8 mouse cellular contexts compared by ENCODE assay signal in the genomic region with DNA sequence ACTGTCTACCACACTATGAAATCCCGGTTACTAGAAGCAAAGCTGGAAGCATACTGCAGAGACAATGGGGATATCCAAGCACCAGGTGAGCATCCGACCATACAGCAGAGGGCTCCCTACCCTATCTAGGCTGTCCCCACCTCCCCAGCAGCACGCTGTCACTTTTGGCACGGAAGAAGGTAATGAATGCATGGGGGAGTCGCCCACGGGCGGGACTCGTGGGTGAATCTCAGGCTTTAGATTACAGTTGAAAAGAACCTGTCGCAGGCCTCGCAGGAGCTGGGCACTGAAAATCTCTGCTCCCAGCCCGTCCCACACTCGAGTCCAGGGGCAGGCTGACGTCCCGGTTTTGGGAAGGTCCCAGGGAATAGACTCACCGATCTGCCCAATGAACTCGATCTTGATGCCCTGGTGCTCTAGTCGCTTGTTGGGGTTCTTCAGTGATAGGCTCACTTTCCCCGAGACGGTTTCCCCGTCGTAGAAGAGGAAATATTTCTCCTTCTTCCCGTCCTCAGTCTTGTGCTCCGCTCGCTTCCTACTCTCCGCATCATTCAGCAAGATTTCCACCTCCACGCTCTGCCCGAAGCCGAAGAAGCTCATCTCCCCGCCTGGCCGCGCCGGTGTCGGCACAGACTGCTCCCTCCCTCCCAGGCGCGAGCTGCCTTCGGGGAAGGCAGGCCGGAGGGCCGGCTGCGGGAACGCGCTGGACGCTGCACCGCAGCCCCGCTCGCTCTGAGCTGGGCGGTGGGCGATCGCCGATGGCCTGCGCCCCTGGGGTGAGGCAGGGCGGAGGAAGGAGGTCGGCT. TPM values are rescaled to one million over a fixed set of nuclear protein-coding genes. Genes with fewer than 3 reads are reported as not detected.
A peak's percentile ranks its signal among the peaks of the same experiment; 100 is the strongest.
DNase-seq lines count a peak whose midpoint lies in the region; ATAC-seq and TF ChIP-seq lines count a peak whose summit lies in the region.

No protein-coding gene starts in this region.

- peak; percentile 39; the same call in 1 of the 2 replicates for TF ChIP-seq CTCF in liver, adult 2 months (IDR thresholded peaks at IDR 0.05; ENCODE audit: low read depth, low read length)

- TF ChIP-seq POLR2A in liver, adult 2 months (IDR thresholded peaks at IDR 0.05; ENCODE audit: extremely low read depth, insufficient read depth, low read length), result no peak
- TF ChIP-seq POLR2A in myocyte (IDR thresholded peaks at IDR 0.05; ENCODE audit: insufficient read length, low read depth), result no peak

- no peaks in the 10 kb centered on the region for H3K9me3 ChIP-seq in embryonic facial prominence, embryonic 15.5 days (replicated peaks)
- H3K9me3 ChIP-seq in heart, embryonic 10.5 days, result no peaks in the 10 kb centered on the region
- H3K9me3 ChIP-seq in kidney, embryonic 14.5 days (ENCODE audit: control insufficient read depth, low read length), result no peaks in the 10 kb centered on the region
- no peaks in the 10 kb centered on the region for H3K9me3 ChIP-seq in stomach, embryonic 14.5 days (ENCODE audit: control insufficient read depth, low read depth, low read length)

- H3K36me3 ChIP-seq in embryonic facial prominence, embryonic 15.5 days, result no peaks in the 10 kb centered on the region
- H3K36me3 ChIP-seq in heart, embryonic 10.5 days, result 0 out of 2 replicates have a peak, but pooled peaks cover 4% of the 10 kb centered on the region
- H3K36me3 ChIP-seq in kidney, embryonic 14.5 days (ENCODE audit: control insufficient read depth, insufficient read depth, low read length), result peaks cover 3% of the 10 kb centered on the region; the same call in 1 of the 2 replicates
- no peaks in the 10 kb centered on the region; the same call in 1 of the 2 replicates for H3K36me3 ChIP-seq in liver, adult 2 months (ENCODE audit: control insufficient read depth, insufficient read depth, low read length)
- H3K36me3 ChIP-seq in myocyte (ENCODE audit: control insufficient read depth, insufficient read depth), result no peaks in the 10 kb centered on the region
- peaks cover 3% of the 10 kb centered on the region for H3K36me3 ChIP-seq in stomach, embryonic 14.5 days (ENCODE audit: control insufficient read depth, insufficient read depth, low read length)

- H3K4me2 ChIP-seq in embryonic facial prominence, embryonic 15.5 days (replicated peaks), result peak overlapping the region; percentile 83
- H3K4me2 ChIP-seq in kidney, embryonic 14.5 days (replicated peaks; ENCODE audit: low read depth, low read length), result peak overlapping the region; percentile 88
- peak overlapping the region; percentile 76 for H3K4me2 ChIP-seq in myocyte (ENCODE audit: low read depth)
- peak overlapping the region; percentile 91 for H3K4me2 ChIP-seq in stomach, embryonic 14.5 days (replicated peaks; ENCODE audit: low read depth, low read length)

- peaks cover 46% of the 10 kb centered on the region for H3K4me1 ChIP-seq in embryonic facial prominence, embryonic 15.5 days
- peaks cover 22% of the 10 kb centered on the region for H3K4me1 ChIP-seq in heart, embryonic 10.5 days
- peaks cover 29% of the 10 kb centered on the region for H3K4me1 ChIP-seq in kidney, embryonic 14.5 days (ENCODE audit: control insufficient read depth, insufficient read depth, low read length)
- peaks cover 9% of the 10 kb centered on the region for H3K4me1 ChIP-seq in liver, adult 2 months (ENCODE audit: control insufficient read depth, insufficient read depth, low read length)
- peaks cover 31% of the 10 kb centered on the region for H3K4me1 ChIP-seq in stomach, embryonic 14.5 days (ENCODE audit: control insufficient read depth, insufficient read depth, low read length)

- peak overlapping the region; percentile 97 for H3K4me3 ChIP-seq in embryonic facial prominence, embryonic 15.5 days (replicated peaks)
- H3K4me3 ChIP-seq in heart, embryonic 10.5 days, result peak overlapping the region; percentile 75
- H3K4me3 ChIP-seq in kidney, embryonic 14.5 days (ENCODE audit: low read length), result peak overlapping the region; percentile 97
- peak overlapping the region; percentile 78 for H3K4me3 ChIP-seq in liver, adult 2 months (ENCODE audit: insufficient read depth, low read depth, low read length)
- peak overlapping the region; percentile 59 for H3K4me3 ChIP-seq in myocyte
- H3K4me3 ChIP-seq in stomach, embryonic 14.5 days (ENCODE audit: low read depth, low read length), result peak overlapping the region; percentile 93

- H3K27me3 ChIP-seq in embryonic facial prominence, embryonic 15.5 days, result no peaks in the 10 kb centered on the region
- H3K27me3 ChIP-seq in heart, embryonic 10.5 days (ENCODE audit: insufficient read depth, poor library complexity, severe bottlenecking), result no peaks in the 10 kb centered on the region
- no peaks in the 10 kb centered on the region for H3K27me3 ChIP-seq in kidney, embryonic 14.5 days (ENCODE audit: control insufficient read depth, insufficient read depth, low read length)
- H3K27me3 ChIP-seq in liver, adult 2 months (ENCODE audit: control insufficient read depth, insufficient read depth, low read length), result no peaks in the 10 kb centered on the region
- no peaks in the 10 kb centered on the region for H3K27me3 ChIP-seq in myocyte (ENCODE audit: control insufficient read depth, insufficient read depth, insufficient read length)
- H3K27me3 ChIP-seq in stomach, embryonic 14.5 days (ENCODE audit: control insufficient read depth, insufficient read depth, low read length), result no peaks in the 10 kb centered on the region

- H3ac ChIP-seq in myocyte (ENCODE audit: control insufficient read depth, insufficient read length), result peak overlapping the region; percentile 85

- peak overlapping the region; percentile 94 for H3K27ac ChIP-seq in embryonic facial prominence, embryonic 15.5 days (replicated peaks)
- H3K27ac ChIP-seq in heart, embryonic 10.5 days, result peak overlapping the region; percentile 89
- H3K27ac ChIP-seq in kidney, embryonic 14.5 days (ENCODE audit: low read depth, low read length), result peak overlapping the region; percentile 90
- H3K27ac ChIP-seq in liver, adult 2 months (replicated peaks; ENCODE audit: insufficient read depth, low read depth, low read length), result peak overlapping the region; percentile 62
- H3K27ac ChIP-seq in stomach, embryonic 14.5 days (ENCODE audit: low read length), result peak overlapping the region; percentile 92

- peaks cover 19% of the 10 kb centered on the region; the same call in 1 of the 2 replicates for H3K79me2 ChIP-seq in liver, adult 2 months (ENCODE audit: control insufficient read depth, insufficient read depth, low read length)
- H3K79me2 ChIP-seq in myocyte (ENCODE audit: control insufficient read depth, insufficient read depth), result peaks cover 81% of the 10 kb centered on the region

- no peak for ATAC-seq in embryonic facial prominence, embryonic 15.5 days (ENCODE audit: insufficient number of reproducible peaks, low FRiP score, low TSS enrichment, low read depth)
- no peak for ATAC-seq in kidney, embryonic 14.5 days (ENCODE audit: low FRiP score, low TSS enrichment)
- ATAC-seq in stomach, embryonic 14.5 days (ENCODE audit: insufficient number of reproducible peaks, insufficient read depth, low FRiP score, low read depth), result peak; percentile 21

- peak overlapping the region; percentile 98 for H3K9ac ChIP-seq in embryonic facial prominence, embryonic 15.5 days
- H3K9ac ChIP-seq in kidney, embryonic 14.5 days (ENCODE audit: low read depth, low read length), result peak overlapping the region; percentile 94
- peak overlapping the region; percentile 88 for H3K9ac ChIP-seq in liver, adult 2 months (ENCODE audit: low read depth, low read length)
- peak overlapping the region; percentile 89 for H3K9ac ChIP-seq in stomach, embryonic 14.5 days (replicated peaks; ENCODE audit: low read depth, low read length)

- peak; percentile 61 for DNase-seq in A20 (ENCODE audit: low read depth, low spot score)
- DNase-seq in adrenal gland, postnatal 14 days, result peak; percentile 72
- DNase-seq in heart, embryonic 10.5 days (ENCODE audit: low spot score), result peak; percentile 81
- DNase-seq in liver, adult 2 months (ENCODE audit: extremely low read depth, low read depth, low spot score), result peak; percentile 36

- under 1% methylated on average over 52 of the region's 52 CpGs for WGBS in embryonic facial prominence, embryonic 15.5 days
- under 1% methylated on average over 52 of the region's 52 CpGs for WGBS in heart, embryonic 10.5 days
- under 1% methylated on average over 52 of the region's 52 CpGs for WGBS in kidney, embryonic 14.5 days
- WGBS in liver, adult 2 months, result under 1% methylated on average over 52 of the region's 52 CpGs
- under 1% methylated on average over 52 of the region's 52 CpGs for WGBS in stomach, embryonic 14.5 days

RNA-seq across cellular contexts. Expression of gene Vps26b, which starts 0.6 kb away (rescaled TPM):
- 33.5 and 37.9 TPM in 2 replicates for total RNA-seq in adrenal gland, postnatal 14 days (2021)
- 37.9 and 39.9 TPM in 2 replicates for polyA plus RNA-seq in embryonic facial prominence, embryonic 15.5 days (2015; fragmentation: Nextera tagmentation; extraction: Ambion mirVana)
- polyA plus RNA-seq in heart, embryonic 10.5 days (2016; fragmentation: Nextera tagmentation; extraction: Ambion mirVana), result 23.3 and 30.8 TPM in 2 replicates
- 24.1 and 42.3 TPM in 2 replicates for polyA plus RNA-seq in kidney, embryonic 14.5 days (2014; fragmentation: Nextera tagmentation; extraction: Ambion mirVana)
- total RNA-seq in liver, adult 2 months (2014; rRNA removed), result 14.1 and 15.4 TPM in 2 replicates
- polyA plus RNA-seq in liver, adult 2 months (2012; rRNA removed), result 14.8 and 15.7 TPM in 2 replicates
- 31.7 TPM for polyA plus RNA-seq in myocyte (2012; fragmentation: generic; extraction: Trizol)
- polyA plus RNA-seq in stomach, embryonic 14.5 days (2014; fragmentation: Nextera tagmentation; extraction: Ambion mirVana), result 36.8 TPM in 2 replicates

RNA-seq across cellular contexts. Expression of gene Ncapd3, which starts 0.8 kb away (rescaled TPM):
- 20.2 and 22.2 TPM in 2 replicates for total RNA-seq in adrenal gland, postnatal 14 days (2021)
- polyA plus RNA-seq in embryonic facial prominence, embryonic 15.5 days (2015; fragmentation: Nextera tagmentation; extraction: Ambion mirVana), result 23.6 and 25.2 TPM in 2 replicates
- 28.3 and 29.4 TPM in 2 replicates for polyA plus RNA-seq in heart, embryonic 10.5 days (2016; fragmentation: Nextera tagmentation; extraction: Ambion mirVana)
- polyA plus RNA-seq in kidney, embryonic 14.5 days (2014; fragmentation: Nextera tagmentation; extraction: Ambion mirVana), result 25.6 and 41.3 TPM in 2 replicates
- 9.6 TPM in 2 replicates for total RNA-seq in liver, adult 2 months (2014; rRNA removed)
- polyA plus RNA-seq in liver, adult 2 months (2012; rRNA removed), result 4.6 and 7.1 TPM in 2 replicates
- polyA plus RNA-seq in myocyte (2012; fragmentation: generic; extraction: Trizol), result 4.3 TPM
- 33.1 and 33.7 TPM in 2 replicates for polyA plus RNA-seq in stomach, embryonic 14.5 days (2014; fragmentation: Nextera tagmentation; extraction: Ambion mirVana)

RNA-seq across cellular contexts. Expression of gene Thyn1, which starts 29.7 kb away (rescaled TPM):
- total RNA-seq in adrenal gland, postnatal 14 days (2021), result 40.3 and 42.8 TPM in 2 replicates
- 111 and 113 TPM in 2 replicates for polyA plus RNA-seq in embryonic facial prominence, embryonic 15.5 days (2015; fragmentation: Nextera tagmentation; extraction: Ambion mirVana)
- polyA plus RNA-seq in heart, embryonic 10.5 days (2016; fragmentation: Nextera tagmentation; extraction: Ambion mirVana), result 125 and 145 TPM in 2 replicates
- 173 and 224 TPM in 2 replicates for polyA plus RNA-seq in kidney, embryonic 14.5 days (2014; fragmentation: Nextera tagmentation; extraction: Ambion mirVana)
- total RNA-seq in liver, adult 2 months (2014; rRNA removed), result 23.1 and 24.3 TPM in 2 replicates
- 5.9 and 6.8 TPM in 2 replicates for polyA plus RNA-seq in liver, adult 2 months (2012; rRNA removed)
- 68.6 TPM for polyA plus RNA-seq in myocyte (2012; fragmentation: generic; extraction: Trizol)
- 149 and 156 TPM in 2 replicates for polyA plus RNA-seq in stomach, embryonic 14.5 days (2014; fragmentation: Nextera tagmentation; extraction: Ambion mirVana)

RNA-seq across cellular contexts. Expression of gene Acad8, which starts 29.9 kb away (rescaled TPM):
- 75.8 and 76.9 TPM in 2 replicates for total RNA-seq in adrenal gland, postnatal 14 days (2021)
- polyA plus RNA-seq in embryonic facial prominence, embryonic 15.5 days (2015; fragmentation: Nextera tagmentation; extraction: Ambion mirVana), result 54.4 and 56.2 TPM in 2 replicates
- 40.5 and 42.2 TPM in 2 replicates for polyA plus RNA-seq in heart, embryonic 10.5 days (2016; fragmentation: Nextera tagmentation; extraction: Ambion mirVana)
- polyA plus RNA-seq in kidney, embryonic 14.5 days (2014; fragmentation: Nextera tagmentation; extraction: Ambion mirVana), result 36.2 and 40.6 TPM in 2 replicates
- total RNA-seq in liver, adult 2 months (2014; rRNA removed), result 45.7 and 47.3 TPM in 2 replicates
- 42.5 and 43.5 TPM in 2 replicates for polyA plus RNA-seq in liver, adult 2 months (2012; rRNA removed)
- polyA plus RNA-seq in myocyte (2012; fragmentation: generic; extraction: Trizol), result 18.5 TPM
- polyA plus RNA-seq in stomach, embryonic 14.5 days (2014; fragmentation: Nextera tagmentation; extraction: Ambion mirVana), result 47.4 and 47.9 TPM in 2 replicates
